Mouse (Mus musculus) erythroblast, embryonic 14.5 days (primary cell): ENCODE results near the gene Fdxr.

Experiments
- GATA1 ChIP-seq: IDR thresholded peaks from 2 replicates; pipeline ENCODE4 v1.6.1; 2012; ENCODE audit warnings: low read length, inconsistent platforms, mixed read lengths
- TAL1 ChIP-seq: IDR thresholded peaks from 3 replicates; pipeline ENCODE4 v1.6.1; 2012; ENCODE audit warnings: low read length, inconsistent platforms, mixed read lengths

GRCm38 (mm10) chr11:115264862-115265668 is 11.8 kb downstream of the Fdxr start:
- TF ChIP-seq GATA1 (no peak), TAL1 (no peak)
